Mouse (Mus musculus): ENCODE data around the gene Mlec.
"Not testable (repeated sequence)": the region's sequence is repeated elsewhere in the genome, so short reads cannot be mapped to it uniquely, and the experiment has no call there.

Mlec gene

GRCm38 (mm10) chr5:115152132-115152956 is 5.6 kb downstream of the Mlec start:
- in situ Hi-C loops (cut with MboI, MseI): no loop called here

- in situ Hi-C loops (cut with MboI, MseI): no loop called here
Measured at GRCm38 (mm10) chr5:115151457-115151856, 6.5 kb downstream of the Mlec start.

GRCm38 (mm10) chr5:115150991-115151390 is 7.0 kb downstream of the Mlec start:
- in situ Hi-C loops (cut with MboI, MseI): no loop called here

- in situ Hi-C loops (cut with MboI, MseI): no loop called here
Measured at GRCm38 (mm10) chr5:115149675-115150459, 8.1 kb downstream of the Mlec start.

- in situ Hi-C loops (cut with MboI, MseI): not testable (repeated sequence)
Measured at GRCm38 (mm10) chr5:115148872-115149271, 9.1 kb downstream of the Mlec start.

- in situ Hi-C loops (cut with MboI, MseI): no loop called here
Measured at GRCm38 (mm10) chr5:115148378-115148777, 9.6 kb downstream of the Mlec start.

GRCm38 (mm10) chr5:115147388-115147787 is 10.6 kb downstream of the Mlec start:
- in situ Hi-C loops (cut with MboI, MseI): no loop called here

- in situ Hi-C loops (cut with MboI, MseI): no loop called here
Measured at GRCm38 (mm10) chr5:115146747-115147130, 11.2 kb downstream of the Mlec start.

- in situ Hi-C loops (cut with MboI, MseI): no loop called here
Measured at GRCm38 (mm10) chr5:115145976-115146746, 11.8 kb downstream of the Mlec start.

- in situ Hi-C loops (cut with MboI, MseI): no loop called here
Measured at GRCm38 (mm10) chr5:115145253-115145968, 12.6 kb downstream of the Mlec start.

- in situ Hi-C loops (cut with MboI, MseI): no loop called here
Measured at GRCm38 (mm10) chr5:115144471-115144870, 13.5 kb downstream of the Mlec start.

- in situ Hi-C loops (cut with MboI, MseI): no loop called here
Measured at GRCm38 (mm10) chr5:115143552-115143951, 14.4 kb downstream of the Mlec start.

- in situ Hi-C loops (cut with MboI, MseI): no loop called here
Measured at GRCm38 (mm10) chr5:115142166-115142697, 15.7 kb downstream of the Mlec start.

- in situ Hi-C loops (cut with MboI, MseI): no loop called here
Measured at GRCm38 (mm10) chr5:115140726-115141125, 17.3 kb downstream of the Mlec start.

GRCm38 (mm10) chr5:115139124-115139523 is 18.9 kb downstream of the Mlec start:
- in situ Hi-C loops (cut with MboI, MseI): no loop called here

- in situ Hi-C loops (cut with MboI, MseI): no loop called here
Measured at GRCm38 (mm10) chr5:115134234-115135165, 23.5 kb downstream of the Mlec start, which contains the start of gene Unc119b. Gene Unc119b (minus strand): TSS chr5:115134975.

- in situ Hi-C loops (cut with MboI, MseI): no loop called here
Measured at GRCm38 (mm10) chr5:115133358-115134066, 24.5 kb downstream of the Mlec start.

GRCm38 (mm10) chr5:115132465-115132864 is 25.5 kb downstream of the Mlec start:
- in situ Hi-C loops (cut with MboI, MseI): no loop called here

GRCm38 (mm10) chr5:115129328-115129727 is 28.7 kb downstream of the Mlec start:
- in situ Hi-C loops (cut with MboI, MseI): loop anchor here (5.0 kb wide), 3 partner anchors 33 to 108 kb away; partner anchors contain the start of gene Pop5
